Mouse (Mus musculus): Measurements from ENCODE around the gene Akap9.
"Not testable (repeated sequence)": the region's sequence is repeated elsewhere in the genome, so short reads cannot be mapped to it uniquely, and the experiment has no call there.

The Akap9 gene

DNA sequence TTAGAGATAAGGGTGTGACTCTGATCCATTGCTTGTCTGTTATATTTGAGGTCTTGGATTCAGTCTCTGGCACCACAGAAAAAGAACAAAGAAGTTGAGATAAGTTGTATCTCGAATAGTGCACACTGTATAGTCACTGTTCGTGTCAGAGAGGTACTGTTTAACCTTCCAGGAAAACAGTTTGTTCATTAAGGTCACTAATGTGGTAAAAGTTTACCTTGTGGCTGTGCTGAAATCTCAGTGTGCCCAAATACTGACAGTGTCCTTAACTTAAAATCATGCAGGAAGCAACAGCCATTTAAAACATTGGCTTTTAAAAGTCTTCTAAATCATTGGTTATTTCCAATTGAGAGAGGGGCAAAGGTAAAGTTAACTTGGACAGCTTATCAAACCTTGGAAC lies 43.1 kb downstream of the Akap9 start:
- DNase-seq (ENCODE audit: low spot score) = no peak

DNA sequence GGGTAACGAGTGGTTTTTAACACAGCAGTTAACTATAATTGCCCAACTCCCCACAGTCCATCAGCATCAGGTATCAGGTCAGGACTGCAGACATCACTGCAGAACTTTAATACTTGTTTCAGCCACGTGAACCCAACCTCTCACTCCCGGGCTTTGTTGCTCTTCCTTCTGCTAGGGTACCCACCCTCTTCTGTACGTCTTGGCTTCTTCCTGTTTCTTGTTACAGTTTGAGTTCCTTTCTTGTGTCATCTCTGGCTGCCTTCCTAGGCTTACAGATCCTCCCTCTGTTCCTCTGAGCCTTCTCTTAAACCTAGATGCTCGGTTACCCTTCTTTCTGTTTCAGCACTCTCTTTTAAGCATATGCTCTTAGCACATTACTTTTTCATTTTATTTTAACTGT lies 45.9 kb downstream of the Akap9 start:
- no peak for DNase-seq (ENCODE audit: low spot score)

DNA sequence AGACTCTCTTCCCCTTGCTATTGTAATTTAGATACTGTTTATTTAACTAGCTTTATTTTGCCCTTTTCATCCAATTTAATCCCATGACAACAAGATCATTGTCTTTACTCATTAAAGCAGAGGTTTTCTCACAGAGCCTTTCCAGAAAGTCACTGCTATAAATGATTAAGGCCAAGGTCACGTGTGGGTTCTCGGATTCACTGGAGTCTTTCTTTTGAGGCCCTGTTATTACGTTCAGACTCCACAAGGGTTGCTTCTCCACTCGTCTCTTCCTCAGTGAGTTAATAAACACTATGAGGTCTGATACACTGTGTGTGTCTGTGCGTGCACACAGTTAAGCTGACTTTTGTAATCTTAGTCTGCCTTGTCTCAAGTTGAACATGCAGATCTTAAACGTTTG lies 47.0 kb downstream of the Akap9 start:
- DNase-seq (ENCODE audit: low spot score) = no peak

DNA sequence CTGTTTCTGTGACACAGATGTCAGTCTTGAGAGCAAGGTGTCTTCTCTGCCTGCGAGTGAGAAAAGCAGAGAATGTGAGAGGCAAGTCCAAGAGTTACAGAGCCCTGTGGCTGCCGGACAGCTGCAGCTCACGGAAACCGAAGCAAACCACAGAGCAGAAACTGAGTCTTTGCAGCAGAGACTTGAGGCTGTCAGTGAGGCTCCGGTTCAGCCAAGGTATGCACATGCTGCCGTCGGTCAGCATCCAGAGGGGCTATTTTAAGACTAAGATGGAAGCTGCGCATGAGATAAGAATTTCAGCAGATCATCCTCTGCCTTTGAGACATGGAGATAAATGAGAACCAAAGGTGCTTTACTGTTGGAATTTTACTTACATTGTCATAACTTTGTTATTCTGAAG lies 48.3 kb downstream of the Akap9 start:
- DNase-seq (ENCODE audit: low spot score) = no peak

DNA sequence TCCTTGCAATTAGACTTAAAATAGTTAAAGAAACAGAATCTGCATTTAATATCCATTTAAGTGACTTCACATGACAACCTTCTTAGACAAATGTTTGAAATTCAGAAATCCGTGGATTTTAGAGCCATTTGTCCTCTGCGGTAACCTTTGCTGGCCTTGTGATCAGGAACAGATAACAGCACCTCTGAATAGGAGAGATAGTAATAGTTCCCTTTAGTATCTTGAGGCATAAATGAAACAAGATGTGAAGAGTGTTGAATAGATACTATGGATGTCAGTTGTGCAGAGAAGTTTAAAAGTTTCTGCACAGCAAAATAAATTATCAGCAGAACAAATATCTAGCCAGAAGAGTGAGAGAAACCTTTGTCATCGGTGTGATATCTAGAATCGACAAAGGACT lies 50.0 kb downstream of the Akap9 start:
- DNase-seq (ENCODE audit: low spot score) = no peak

DNA sequence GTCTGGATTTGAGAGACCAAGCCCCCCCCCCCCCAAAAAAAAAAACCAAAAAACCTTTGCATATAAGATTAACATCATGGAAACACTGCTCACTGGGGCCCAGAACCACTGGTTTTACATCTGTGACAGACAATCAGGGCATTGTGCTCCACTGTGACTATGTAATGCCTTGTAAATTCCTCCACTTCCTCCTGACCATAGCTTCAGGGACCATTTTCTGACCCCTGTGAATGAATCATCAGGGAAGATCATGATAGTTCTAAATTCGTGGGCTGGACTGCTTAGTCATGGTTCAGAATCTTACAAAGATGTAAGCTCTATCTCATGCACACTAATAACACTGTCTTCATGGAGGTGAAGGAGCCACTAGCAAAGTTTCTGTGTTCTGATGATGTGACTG lies 61.8 kb downstream of the Akap9 start:
- no peak for DNase-seq (ENCODE audit: low spot score)

DNA sequence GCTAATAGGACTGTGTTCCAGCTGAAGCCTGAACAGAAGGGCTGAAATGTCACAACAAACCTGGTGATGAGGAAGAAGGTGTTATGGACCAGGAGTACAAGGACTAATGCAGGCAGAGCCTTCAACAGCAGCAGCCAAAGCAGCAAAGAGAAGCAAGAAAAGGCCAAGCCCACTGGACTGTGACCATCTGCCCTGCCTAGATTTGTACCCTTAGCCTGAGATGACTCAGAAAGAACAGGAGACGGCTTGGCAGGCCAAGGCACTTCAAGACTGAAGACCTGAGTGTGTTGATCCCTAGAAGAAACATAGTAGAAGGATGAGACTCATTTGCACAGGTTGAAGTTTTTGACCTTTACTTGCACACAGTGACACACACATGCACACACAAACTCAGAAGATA lies 62.6 kb downstream of the Akap9 start:
- DNase-seq (ENCODE audit: low spot score) = no peak

DNA sequence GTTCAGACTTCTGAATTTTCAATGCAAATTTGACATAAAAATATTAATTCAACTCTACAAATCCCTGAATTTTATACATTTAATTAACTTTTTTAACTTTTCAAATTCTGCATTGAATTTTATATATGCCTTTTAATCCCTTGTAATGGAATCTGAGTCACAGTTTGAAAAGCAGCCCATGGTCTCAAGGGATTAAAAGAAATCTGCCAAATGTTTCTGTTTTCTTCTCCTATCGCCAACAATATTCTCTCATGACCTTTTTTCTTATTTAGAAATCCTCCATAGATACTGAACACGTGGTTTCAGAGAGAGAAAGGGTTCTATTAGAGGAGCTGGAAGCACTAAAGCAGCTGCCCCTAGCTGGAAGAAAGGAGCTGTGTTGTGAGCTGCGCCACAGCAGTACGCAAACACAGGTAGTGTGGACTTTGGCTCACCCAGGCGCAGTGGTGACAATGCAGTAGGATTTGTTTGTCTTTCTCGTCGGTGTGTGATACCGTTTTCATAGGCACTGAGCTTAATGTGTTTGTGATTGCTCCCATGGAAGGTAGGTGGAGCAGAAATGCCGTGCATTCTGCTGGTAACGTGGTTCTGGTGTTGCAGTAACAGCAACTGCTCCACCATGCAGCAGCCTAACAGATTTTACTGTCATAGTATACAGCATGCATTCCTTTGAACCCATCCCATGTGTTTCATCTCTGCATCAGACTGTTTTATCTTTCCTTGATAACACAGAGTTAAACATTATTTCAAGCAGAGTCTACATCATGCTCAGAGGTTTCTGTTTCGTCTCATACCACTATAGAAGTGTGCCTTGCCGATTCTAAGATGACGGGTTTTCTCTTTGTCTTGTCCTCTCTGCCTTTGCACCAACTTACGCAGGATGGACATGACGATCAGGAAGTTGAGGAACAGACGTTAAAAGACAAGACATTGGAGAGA lies 76.9 kb downstream of the Akap9 start:
- no peak for DNase-seq (ENCODE audit: low spot score)

DNA sequence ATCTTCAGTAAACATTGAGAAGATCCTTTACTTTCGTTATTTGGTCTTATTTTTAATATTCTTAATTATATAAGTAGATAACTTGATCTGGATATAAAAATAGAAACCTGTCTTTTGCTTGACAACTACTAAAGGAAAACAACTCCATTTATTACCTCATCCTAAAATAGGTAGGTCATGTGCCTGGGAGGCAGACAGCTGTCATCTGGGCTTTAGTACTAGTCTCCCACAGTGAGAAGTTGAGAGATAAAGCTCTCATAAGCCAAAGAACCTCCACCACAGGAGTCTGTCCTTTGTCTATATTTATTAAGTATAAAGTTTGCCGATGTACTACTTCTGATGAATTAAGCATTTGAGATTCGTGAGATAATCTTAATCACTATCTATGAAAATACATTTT lies 78.8 kb downstream of the Akap9 start:
- DNase-seq (ENCODE audit: low spot score) = no peak

DNA sequence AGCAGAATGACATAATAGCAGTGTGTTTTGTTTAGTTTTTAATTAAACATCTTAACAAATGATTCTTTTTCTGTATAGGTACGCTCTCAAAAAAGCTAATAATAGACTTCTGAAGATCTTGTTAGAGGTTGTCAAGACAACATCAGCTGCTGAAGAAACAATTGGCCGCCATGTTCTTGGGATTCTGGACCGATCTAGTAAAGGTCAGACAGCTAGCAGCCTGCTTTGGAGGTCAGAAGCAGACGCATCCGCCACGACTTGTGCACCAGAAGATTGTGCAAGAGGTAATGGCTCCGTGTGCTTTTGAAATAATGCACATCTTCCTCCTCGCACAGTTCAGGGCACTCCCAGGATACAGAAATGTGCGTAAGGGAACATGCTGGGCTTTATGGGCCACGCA lies 80.4 kb downstream of the Akap9 start:
- DNase-seq (ENCODE audit: low spot score) = no peak

DNA sequence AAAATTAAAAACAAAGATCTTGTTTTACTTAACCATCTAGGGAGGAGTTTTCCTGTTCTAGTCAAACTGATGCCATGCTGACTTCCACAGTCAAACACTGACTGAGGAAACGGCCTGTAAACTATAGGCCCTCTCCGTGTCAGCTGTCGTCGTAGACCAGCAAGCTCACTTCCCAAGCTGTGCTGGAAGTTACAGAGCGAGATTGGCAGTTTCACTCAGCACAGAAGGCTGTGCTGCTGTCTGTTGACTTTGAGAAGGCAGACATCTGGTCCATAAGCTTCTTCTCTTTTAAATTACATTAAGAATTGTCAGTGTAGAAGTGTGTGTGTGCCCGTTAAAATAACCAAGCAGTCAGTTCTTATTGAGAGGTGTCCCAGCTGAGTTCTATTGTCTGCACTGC lies 81.7 kb downstream of the Akap9 start:
- DNase-seq (ENCODE audit: low spot score) = no peak

DNA sequence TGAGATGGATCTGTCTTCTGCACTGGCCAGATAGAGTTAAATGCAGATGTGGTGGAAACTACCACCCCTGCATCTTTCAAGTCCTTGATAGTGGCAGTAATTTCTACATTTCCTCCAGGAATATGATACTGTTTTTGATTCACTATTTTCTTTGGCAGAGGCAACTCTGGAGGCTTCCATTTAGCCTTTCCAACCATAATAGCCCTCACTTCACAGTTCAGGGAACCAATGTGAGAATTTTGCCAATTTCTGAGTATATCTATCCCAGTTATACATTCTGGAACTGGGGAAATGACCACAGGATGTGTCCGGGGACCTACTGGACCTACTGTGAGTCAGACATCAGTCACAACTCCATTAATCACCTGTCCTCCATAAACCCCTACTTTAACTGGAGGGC lies 89.8 kb downstream of the Akap9 start:
- not testable (repeated sequence) for DNase-seq (ENCODE audit: low spot score)

DNA sequence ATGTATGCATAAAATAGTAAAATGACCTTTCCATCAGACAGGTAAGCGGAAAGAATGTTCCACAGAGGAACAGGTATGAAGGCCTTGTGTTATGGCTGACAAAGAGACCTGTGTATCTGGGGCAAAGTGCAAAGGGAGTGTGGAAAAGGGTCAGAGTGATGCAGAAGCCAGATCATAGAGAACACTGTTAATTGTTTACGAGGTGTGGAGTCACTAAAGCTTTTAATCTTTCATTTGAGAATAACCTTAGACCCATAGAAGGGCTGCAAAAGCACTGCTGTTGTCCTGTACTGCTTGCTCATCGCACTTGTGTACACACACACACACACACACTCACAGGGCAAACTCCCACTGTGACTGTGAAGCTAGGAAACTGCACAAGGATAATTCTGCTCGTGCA lies 91.5 kb downstream of the Akap9 start:
- no peak for DNase-seq (ENCODE audit: low spot score)

DNA sequence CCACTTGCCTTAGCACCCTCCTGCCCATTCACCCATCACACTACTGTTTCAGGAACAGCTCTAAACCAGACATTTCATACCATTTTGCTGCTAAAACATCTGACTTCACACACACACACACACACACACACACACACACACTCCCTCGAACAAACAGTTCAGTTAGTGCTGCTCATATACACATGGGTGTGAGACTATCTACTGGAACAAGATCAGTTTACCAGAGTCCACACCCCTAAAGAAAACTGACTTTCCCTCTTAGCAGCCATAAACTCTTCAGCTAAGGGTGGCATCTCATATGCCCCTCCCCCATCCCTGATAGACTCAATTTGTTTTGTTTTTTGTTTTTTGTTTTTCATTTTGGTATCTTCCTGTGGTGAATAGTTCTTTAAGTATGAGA lies 92.2 kb downstream of the Akap9 start:
- no peak for DNase-seq (ENCODE audit: low spot score)

DNA sequence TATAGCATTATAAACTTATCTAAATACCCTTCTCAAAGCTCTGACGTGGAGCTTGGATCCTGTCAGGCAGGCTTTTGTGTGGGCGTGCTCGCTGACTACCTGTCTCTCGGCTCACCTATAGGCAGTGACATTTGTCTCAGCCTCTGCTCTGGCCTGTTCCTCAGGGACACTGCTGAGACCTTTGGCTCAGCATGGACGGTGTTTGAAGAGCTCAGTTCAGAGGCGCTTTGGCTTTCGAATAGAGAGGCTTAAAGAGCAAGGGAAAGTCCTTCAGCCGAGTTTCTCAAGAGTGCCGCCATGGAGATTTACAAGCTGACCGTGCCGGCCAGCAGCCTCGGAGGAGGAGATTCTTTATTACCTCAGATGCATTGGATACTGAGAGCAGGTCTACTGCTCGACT lies 95.3 kb downstream of the Akap9 start:
- peak; percentile 25 for DNase-seq (ENCODE audit: low spot score)

DNA sequence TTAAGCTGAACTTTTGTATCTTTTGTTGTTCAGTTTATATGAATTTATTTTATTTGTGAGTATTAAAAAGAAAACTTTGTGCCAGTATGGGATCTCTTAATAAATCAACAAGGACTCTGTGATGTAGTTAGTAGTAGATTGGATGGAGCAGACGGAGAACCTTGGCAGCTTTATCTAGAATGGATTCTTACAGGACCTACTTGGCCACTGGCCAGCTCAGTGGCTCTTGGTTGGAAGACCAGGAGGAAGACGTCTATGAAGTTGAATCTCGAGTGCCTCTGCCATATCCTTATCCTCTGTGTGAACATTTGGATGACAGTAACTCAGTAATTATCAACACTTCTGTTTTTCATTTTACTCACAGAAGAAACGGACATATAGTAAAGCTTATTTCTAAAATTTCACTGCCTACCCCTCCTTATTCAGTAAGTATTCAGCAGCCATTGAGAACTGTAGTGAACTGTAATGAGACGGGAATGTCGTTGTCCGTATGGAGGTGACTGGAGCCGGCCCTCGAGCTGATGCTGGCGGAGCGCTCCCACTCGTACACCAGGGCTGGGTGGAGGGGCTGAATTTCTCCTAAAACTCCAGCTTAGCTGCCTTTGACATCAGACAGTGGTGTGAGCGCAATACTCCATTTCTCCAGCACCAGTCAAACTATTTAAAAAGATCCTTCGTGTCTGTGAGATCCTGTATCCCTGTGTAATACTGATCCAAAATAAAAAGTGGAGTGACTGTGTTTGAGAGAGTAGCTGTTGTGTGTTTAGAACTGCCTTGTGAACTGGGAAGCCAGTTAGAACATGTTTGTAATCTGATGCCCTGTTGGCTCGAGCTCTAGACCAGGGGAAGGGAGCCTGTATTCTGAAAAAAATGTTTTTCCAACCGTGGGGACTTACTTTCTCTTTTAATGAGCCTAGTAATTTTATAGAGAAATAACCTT lies 96.2 kb downstream of the Akap9 start:
- DNase-seq (ENCODE audit: low spot score) = peak; percentile 23

DNA sequence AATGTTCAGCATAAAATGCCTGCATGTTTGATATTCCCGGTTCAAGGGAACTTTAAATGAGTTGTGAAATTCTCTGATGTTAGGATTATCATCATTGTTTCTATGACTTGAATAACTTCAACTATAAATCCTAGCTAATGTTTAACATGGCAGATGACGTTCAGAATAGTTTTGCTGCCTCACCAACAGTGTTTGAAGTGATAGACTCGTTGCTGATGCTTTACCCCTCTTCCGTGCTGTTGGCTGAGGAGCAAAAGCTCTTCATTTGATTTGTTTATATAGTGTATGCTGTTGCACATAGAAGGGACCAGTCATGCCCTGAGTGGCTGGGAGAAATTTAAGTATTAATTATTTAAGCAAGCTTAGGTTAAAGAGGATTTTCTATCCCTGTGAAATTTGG lies 96.9 kb downstream of the Akap9 start:
- no peak for DNase-seq (ENCODE audit: low spot score)

DNA sequence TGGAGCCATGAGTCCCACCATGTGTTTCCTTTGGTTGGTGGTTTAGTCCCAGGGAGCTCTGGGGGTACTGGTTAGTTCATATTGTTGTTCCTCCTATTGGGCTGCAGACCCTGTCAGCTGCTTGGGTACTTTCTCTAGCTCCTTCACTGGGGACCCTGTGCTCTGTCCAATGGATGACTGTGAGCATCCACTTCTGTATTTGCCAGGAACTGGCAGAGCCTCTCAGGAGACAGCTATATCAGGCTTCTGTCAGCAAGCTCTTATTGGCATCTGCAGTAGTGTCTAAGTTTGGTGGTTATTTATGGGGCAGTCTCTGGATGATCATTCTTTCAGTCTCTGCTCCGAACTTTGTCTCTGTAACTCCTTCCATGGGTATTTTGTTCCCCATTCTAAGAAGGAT lies 98.5 kb downstream of the Akap9 start:
- not testable (repeated sequence) for DNase-seq (ENCODE audit: low spot score)

DNA sequence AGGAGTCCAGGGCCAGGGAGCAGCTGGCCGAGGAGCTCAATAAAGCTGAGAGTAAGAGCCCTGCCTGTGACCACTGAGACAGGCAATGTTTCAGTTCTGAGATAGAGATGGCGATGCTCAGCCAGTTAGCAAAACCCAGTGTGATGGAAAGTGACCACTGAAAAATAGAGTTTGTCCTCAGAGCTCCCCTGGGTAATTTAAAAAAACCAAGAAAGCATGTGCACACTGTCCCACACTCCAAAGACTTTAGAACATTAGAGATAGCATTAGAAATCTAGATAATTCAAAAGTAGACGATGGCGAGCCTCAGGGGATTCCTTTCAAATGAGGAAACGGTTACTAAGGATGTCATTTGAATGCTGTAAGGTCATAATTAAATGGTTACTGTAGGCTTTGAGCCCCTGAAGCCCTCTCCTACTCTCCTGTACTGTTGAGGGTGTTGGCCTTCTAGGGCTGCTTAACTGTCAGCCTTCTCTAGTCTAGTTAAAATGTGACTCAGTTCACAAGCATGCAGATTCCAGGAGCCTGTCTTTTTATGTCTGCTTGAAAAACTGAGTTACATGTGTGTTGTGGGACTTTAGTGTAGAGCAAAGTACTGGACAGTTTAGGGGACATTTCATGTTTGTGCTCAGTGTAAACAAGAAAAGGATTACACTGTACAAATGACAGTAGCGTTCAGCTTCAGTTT lies 100.8 kb downstream of the Akap9 start:
- DNase-seq (ENCODE audit: low spot score) = no peak

DNA sequence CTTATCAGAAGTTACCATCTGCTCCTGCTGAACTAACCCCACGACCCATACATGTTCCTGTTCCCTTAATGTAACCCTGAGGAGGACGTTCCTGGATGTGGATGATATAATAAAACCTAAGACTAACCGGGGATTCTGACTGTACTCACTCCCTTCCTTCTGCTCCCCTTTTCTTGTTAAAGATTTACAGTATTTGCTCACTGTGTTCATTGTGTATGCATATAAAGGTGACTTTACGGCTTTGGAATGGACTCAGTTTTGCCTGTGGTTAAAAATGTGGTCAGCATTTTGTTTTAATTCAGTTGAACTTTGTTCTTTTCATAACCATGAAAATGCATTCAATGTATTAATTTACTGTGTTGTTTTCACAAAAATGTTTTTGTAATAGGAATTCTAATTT lies 104.0 kb downstream of the Akap9 start:
- DNase-seq (ENCODE audit: low spot score) = no peak

DNA sequence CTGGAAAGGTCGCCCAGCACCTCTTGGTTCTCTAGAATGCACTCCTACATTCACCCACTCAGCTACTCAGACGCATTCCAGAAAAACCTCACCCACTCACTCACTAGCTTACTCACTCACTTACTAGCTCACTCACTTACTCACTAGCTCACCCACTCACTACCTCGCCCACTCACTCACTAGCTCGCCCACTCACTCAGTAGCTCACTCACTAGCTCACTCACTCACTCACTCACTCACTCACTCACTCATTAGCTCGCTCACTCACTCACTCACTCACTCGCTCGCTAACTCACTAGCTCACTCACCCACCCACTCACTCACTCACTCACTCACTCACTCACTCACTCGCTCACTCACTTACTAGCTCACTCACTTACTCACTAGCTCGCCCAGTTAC lies 108.8 kb downstream of the Akap9 start:
- no peak for DNase-seq (ENCODE audit: low spot score)

DNA sequence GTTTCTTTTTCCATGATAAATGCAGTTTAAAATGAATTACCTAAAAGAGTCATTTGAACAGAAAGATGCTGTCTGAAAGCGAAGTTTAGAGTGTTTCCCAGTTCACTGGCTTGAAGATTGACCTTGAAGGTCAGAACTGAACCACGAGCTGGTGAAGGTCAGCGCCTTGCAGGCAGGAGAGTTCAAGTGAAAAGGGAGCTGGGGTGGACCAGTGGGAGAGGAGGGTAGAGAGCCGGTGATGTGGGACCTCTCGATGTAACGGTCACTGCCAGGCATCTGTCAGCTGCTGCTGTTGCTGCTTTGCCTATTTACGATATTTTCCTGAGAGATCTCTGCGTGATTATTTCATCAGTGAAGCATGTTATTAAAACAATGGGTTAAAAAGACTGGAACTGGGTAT lies 111.5 kb downstream of the Akap9 start:
- DNase-seq (ENCODE audit: low spot score) = no peak

DNA sequence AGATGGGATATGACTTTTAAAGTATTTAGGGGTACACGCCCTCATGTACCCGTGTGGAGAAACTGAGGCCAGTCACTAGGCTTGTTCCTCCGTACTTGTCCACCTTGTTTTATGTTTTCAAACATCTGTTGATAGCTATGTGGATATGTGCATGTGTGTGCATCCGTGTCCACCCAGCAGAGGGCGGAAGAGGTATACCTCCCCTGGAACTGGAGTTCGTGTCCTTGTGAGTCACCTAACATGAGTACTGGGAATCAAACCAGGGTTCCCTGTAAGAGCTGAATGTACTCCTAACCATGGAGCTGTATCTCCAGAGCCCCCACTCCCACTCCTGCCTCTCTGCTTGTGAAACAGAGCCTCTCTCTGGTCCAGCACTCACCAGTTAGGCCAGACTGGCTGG lies 112.5 kb downstream of the Akap9 start:
- DNase-seq (ENCODE audit: low spot score) = peak; percentile 7

All from embryo, embryonic 10.5 days (tissue).